Mouse (Mus musculus): Measurements from ENCODE around the gene Grap2.
A peak's percentile ranks its signal among the peaks of the same experiment; 100 is the strongest.

Gene Grap2

DNA sequence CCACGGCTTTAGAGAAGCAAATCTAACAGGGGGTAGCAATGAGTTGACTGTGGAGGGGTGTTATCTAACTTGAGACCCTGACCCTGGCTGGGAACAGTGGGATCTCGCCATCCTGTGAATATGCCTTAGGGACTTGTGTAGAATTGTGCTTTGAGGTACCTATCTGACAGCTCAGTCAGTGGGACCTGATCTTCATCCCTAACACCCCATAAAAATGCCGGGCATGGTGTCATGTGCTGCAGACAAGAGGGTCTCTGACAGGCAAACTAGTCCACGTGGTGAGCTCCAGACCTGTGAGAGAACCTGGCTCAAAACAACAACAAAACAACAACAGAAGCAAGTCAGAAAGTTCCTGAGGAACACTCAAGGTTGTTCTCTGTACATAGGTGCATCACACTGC is 27.4 kb downstream of the Grap2 start:
- no peak for DNase-seq (ENCODE audit: low spot score)

DNA sequence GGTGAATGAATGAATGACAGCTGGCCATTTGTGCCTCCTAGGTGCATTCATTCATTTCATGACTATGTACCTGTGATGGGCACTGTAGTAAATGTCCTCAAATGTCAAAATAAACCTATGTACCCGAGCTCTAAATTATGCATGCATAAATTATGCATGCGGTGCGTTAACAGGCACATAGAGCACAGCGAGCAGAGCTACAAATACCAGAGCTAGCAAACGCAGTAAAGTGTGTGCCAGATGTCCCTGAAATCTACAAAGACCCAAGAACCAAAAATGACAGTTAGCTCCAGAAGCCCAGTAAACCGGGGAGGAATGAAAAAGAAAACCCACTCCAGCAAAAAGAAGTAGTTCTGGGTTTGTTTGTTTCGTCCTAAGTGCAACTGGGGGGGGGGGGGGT is 29.1 kb downstream of the Grap2 start:
- no peak for DNase-seq (ENCODE audit: low spot score)

DNA sequence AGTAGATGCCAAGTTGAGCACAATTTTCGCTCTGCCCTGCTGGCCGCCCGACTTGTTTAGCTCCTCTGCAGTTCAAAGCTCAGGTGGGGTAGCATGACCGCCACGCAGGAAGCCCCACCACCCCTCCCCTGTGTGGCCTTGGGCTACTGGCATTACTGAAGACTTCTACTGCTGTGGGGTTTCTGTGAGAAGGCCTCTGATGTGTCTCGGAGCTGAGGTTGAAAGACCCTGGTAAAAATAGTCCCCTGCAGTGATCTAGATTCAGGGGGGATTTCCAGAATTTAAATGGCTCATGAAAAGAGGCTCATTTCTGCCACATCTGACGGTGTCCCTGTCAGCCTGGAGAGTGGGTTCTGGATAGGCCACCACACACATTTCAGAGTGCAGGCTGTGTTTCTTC is 30.1 kb downstream of the Grap2 start:
- DNase-seq (ENCODE audit: low spot score), result no peak

DNA sequence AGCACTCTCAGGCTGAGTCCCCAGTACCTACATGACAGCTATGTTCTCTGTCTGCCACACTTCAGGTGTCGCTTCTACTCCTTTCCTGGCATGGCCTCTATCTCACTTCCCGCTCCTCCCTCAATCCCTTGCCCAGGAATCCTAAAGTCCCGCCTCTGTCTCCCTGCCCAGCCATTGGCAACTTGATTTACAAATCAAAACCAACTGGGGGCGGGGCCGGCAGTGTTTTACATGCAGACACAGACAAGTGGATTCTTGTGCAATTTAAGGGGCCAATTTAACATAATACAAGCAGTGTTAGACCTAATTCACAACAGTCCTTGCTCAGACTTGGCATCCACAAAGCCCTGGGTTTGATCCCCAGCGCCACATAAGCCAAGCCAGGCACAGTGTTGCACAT is 31.6 kb downstream of the Grap2 start:
- DNase-seq (ENCODE audit: low spot score), result no peak

GRCm38 (mm10) chr15:80607970-80608369 is 35.6 kb downstream of the Grap2 start:
- DNase-seq (ENCODE audit: low spot score), result no peak

DNA sequence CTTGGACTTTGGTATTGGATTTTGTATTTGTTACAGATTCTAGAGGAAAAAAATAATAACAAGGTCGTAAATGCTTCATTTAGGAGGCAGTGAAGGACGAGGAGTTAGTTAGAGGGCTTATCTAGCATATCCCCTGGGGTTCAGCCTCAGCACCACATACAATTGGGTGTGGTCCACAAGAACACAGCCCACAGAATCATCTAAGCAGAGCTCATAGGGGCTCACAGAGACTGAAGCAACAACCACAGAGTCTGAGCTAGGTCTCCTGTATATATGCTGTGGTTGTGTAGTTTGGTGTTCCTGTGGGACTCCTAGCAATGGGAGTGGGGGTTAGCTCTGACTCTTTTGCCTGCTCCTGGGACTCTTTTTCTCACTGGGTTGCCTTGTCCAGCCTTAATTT is 37.9 kb downstream of the Grap2 start:
- no peak for DNase-seq (ENCODE audit: low spot score)

DNA sequence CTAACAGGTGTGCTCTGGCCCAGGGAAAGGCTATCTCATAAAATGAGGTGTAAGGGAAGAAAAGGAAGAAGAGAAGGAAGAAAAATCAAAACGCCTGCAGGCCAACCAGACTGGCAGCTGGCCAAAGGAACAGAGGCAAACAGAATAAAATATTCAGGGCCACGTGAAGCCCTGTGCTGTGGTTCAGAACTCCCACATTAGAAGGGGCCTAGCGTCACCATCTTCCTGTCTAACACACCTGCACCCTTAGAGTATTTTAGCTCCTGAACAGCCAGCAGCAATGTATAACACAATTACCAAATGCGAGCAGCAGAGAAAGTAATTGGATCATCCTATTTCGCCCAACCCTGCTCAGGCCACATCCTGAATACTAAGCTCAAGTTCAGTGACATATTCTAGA is 39.1 kb downstream of the Grap2 start:
- DNase-seq (ENCODE audit: low spot score), result no peak

DNA sequence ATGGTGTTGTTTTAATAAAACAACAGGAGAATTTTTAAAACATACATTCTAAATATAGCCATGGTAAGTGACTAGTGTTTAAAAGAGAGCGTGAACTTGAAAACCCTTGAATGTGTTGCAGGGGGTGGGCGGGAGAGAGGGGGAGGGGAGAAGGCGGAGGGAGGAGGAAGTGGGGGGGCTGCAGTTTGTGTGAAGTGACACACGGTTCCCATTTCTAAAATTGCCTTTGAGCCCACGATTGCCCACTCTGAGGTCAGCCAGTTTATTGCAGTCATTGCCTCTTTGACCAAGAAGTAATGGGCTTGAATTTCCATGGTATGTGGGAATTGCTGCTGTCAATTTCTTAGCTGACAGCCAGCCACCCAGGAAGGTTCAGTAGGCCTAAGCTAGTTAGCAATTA is 41.5 kb downstream of the Grap2 start:
- no peak for DNase-seq (ENCODE audit: low spot score)

DNA sequence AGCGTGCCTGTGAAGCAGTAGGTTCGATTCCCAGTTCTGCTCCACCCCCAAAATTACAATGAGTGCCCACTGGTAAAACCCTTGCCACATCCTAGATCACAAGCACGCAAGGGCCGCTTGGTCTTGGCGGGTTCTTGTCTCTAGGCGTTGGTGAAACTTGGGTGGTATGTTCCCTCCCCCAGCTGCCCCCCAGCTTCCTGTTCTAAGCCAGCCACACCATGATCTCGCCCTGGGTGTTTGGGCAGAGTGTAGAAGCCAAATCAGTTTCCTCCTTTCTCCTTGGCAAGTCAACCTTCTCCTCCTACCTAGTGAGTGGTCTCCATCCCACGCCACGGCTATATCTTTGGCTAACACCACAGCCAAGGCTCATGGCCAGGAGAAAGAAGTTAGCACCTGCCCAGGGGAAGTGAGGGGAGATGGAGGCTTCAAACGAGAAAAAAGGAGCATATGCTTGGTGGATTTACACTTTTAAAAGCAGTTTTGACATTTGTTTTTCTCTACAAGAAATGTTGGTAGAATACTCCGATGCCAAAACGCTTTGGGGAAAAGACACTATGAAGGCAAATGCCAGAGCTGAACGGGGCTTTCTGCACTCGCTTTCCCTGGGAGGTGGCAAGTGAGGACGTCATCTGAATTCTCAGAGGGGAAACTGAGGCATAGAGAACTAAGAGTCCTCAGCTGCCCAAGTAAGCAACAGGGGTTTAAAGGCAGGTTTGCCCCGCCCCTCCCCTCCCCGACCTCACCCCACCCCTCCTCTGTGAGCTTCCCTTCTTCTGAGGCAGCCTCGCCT is 42.3 kb downstream of the Grap2 start:
- no peak for DNase-seq (ENCODE audit: low spot score)

- DNase-seq (ENCODE audit: low spot score), result no peak
Measured at GRCm38 (mm10) chr15:80615290-80615570, 42.8 kb downstream of the Grap2 start.

DNA sequence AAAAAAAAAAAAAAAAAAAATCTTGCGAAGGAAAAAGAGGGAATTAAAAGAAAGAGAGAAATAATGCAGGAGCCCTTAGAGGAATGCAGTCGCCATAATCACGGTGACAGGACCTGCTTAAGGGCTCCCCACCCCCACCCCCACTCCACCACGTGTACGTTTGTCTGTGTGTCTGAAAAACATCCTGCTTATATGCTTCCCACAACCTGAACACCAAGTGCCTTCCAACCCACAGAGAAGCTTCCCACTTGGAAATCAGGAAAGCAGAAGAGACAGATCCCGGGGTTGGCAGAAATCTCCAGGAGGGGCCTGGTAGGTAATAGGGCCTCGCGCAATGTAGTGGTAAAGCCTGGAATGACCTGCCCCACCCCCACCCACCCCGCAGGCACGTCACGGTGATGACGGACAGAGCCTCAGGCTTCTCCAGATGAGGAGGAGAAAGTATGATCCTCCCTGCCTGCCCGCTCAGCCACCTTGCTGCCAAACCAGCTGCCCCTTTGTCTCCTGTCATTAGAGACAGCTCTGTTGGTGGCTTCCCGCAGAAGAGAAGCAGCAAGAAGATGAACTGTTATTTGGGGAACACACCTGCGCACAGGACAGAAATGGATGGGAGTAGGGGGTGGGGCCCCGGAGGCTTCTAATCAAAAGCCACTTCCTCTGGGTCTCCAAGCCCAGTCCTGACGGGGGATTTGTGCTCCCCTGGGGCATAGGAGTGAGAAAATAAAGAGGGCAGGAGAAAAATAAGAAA is 43.4 kb downstream of the Grap2 start:
- DNase-seq (ENCODE audit: low spot score), result no peak

DNA sequence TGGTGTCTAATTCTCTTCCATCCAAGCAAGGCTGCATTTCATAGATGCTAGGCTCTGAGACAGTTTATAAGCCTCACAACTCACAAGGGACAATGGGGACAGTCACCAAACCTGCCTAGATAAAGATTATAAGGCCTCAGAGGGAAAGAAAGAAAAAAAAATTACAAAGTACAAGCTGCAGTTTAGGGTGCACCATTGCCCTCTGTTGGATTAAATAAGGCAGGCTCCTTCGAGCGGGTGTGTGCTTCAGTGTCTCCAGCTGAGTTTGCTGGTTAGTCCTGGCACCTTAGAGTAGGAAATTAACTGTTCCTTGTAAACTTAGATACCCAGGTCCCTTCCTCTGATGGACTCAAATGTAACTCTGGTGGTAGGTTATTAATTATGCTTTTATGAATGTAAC is 45.4 kb downstream of the Grap2 start:
- DNase-seq (ENCODE audit: low spot score), result no peak

GRCm38 (mm10) chr15:80619166-80619565 is 46.8 kb downstream of the Grap2 start:
- DNase-seq (ENCODE audit: low spot score), result no peak

- DNase-seq (ENCODE audit: low spot score), result no peak
Measured at GRCm38 (mm10) chr15:80619786-80620185, 47.4 kb downstream of the Grap2 start.

DNA sequence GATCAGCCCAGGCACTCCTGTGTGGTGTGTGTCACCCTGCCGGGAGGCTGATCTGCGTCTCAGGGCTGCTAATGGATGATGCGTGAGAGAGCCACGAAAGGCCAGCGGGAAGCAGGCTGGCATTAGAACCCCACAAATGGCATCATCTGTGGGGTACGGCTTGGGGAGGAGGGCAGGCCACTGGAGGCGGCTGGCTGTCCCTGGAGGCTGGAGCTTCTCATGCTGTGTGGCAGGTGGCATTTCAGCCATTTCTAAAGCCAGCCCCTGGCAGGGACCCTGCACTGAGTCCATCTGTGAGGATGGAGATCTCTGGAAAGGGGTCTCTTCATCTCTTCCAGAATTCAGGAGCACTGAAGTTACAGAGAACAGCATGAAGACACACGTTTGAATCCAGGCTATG is 48.0 kb downstream of the Grap2 start:
- no peak for DNase-seq (ENCODE audit: low spot score)

DNA sequence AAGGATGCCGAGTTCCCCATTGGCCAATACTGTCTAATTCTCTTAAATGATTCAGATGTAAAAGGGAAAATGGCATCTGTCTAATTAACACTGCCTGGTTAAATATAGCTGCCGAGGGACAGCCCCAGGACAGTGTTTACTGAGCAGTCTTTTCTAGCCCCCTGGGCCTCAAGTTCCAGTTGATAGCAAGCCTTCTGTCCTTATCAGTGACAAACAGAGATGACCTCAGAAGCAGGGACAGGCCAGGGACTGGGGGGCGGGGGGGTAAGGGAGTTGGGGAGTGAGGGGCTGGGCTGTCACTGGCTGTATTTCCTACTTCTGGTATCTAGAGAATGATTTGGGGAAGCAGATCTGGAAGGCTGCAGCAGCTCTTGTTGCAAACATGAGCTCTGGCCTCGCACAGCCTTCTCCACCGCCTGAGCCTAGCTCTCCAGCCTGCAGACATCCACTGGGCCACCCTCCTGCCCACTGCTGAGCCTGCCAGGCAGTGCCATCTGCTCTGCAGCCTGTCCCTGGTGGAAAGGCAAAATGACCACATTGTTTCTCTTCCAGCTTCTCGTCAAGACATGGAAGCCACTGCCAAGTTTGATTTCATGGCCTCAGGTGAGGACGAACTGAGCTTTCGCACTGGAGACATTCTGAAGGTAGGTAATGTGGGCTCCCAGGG is 50.9 kb downstream of the Grap2 start:
- DNase-seq (ENCODE audit: low spot score), result no peak

DNA sequence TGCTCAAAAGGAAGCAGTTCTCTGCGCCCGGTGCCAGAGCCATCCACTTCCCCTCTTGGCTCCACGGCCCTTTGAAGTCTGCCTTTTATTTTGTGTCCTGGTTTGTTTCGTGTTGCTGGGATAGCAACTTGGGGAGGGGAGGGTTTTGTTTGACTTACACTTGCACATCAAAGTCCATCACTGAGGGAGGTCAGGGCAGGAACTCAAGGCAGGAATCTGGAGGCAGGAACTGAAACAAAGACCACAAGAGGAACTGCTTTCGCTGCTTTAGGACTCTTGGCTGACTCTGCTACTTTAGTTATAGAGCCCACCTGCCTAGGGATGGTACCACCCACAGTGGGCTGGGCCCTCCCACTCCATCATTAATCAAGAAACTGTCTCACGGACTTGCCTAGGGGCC is 54.1 kb downstream of the Grap2 start:
- no peak for DNase-seq (ENCODE audit: low spot score)

GRCm38 (mm10) chr15:80630147-80630546 is 57.8 kb downstream of the Grap2 start:
- no peak for DNase-seq (ENCODE audit: low spot score)

GRCm38 (mm10) chr15:80630711-80631110 is 58.3 kb downstream of the Grap2 start:
- no peak for DNase-seq (ENCODE audit: low spot score)

DNA sequence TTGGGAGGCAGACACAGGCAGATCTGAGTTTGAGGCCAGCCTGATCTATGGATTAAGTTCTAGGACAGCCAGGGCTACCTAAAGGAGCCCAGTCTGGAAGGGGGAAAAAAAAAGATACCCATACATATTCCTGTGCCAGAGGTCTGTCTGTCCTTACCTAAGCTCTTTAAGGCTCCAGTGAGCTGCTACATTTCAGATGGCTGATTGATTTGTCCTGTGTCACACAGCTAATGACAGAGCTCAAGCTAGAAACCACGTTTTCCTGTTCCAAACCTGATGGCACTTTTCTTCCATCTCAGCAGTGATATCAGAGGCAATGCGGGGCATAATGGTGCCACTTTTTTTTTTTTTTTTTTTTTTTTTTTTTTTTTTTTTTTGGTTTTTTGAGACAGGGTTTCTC is 58.9 kb downstream of the Grap2 start:
- no peak for DNase-seq (ENCODE audit: low spot score)

DNA sequence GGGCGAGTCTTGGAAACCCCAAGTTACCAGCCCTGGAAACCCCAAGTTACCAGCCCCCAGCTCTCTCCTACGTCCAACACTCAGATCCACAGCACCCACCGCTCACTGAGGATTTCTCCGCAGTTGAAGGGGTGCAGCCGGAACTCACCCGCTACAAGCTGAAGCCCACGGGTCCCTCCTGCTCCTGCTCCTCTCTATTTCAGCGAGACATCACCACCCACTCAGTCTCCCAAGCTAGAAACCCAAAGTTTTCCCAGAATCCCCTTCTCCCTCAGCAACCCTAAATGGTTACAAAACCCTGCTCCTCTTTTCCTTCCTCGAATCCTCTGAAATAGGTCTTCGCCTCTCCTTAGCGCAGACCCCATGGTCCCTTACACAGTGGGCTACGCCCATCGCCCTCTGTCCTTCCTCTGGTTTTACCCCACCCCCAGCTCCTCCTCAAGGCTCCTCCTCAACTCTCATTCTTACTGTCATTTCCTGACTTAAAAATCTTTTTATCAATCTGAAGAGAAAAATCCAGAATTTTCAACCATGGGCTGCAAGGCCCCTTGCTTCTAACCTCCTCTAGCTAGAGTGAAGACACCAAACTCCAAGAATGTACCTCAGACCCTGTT is 60.0 kb downstream of the Grap2 start:
- no peak for DNase-seq (ENCODE audit: low spot score)

DNA sequence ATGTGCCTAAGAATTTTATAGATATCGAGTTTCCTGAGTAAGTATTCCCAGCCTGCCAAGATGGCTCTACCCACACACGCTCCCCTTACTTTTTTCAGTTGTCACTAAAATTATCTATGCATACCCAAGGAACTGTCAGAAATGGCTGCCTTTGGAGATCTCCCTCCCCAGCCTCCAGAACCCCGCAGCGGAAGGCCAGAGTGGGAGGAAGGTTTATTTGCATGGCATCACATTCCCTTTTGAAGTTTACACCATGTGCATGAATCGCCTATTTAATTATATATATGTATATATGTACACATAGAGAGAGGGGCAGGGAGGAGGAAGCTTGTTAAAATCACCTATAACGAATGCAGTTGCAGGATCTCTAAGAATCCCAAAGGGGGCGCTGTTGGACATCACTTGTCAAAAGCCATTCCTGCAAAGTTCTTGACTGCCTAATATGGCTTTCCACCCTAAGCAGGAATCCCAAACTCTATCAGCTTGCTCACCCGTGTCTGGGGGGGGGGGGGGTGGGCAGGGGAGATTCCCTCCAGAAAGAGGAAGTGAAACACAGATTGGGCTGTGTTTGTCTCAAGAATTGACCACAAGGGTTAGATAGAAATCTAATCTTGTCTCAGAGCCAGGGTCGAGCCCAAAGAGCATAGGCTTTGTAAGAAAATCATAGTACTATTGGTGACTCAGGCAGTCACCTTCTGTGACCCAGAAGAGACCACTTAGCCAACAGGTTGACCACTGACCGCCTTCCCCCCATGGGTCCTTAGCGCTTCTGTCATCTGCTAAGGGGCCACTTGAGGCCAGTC is 62.2 kb downstream of the Grap2 start:
- peak; percentile 59 for DNase-seq (ENCODE audit: low spot score)
